Mouse (Mus musculus): ENCODE data around the gene Mboat1. TPM values are rescaled to one million over a fixed set of nuclear protein-coding genes. Genes with fewer than 3 reads are reported as not detected.

Mboat1 gene
- total RNA-seq, 1 experiment, result 4.6 TPM

DNA sequence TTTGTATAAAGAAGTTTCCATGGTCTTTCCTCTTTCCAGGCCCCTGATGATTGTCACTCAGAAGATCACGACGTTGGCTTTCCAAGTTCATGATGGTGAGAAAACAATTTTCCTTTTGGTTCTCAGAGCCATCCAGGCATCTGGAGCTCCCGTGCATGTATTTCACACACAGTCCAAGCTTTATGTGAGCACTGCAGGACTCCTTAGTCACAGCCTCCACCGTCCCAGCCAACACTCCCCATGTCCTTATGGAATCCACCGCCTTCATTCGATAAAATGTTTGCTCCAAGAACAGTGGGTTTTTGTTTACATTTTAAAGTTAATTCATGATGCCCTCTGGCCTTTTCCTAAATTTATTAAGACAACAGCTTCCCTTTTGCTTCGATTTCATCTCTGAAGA, 83.3 kb downstream of the Mboat1 start:
- H3K9me3 ChIP-seq (ENCODE audit: control insufficient read depth, insufficient read depth, low read depth, low read length), result no peaks in the 10 kb centered on the region
- no peak overlapping the region for H3K4me3 ChIP-seq (ENCODE audit: insufficient read depth in 1 of 2, low read depth in 1 of 2, low read length in 2 of 2, poor library complexity in 1 of 2, severe bottlenecking in 1 of 2)
- no peak for DNase-seq (ENCODE audit: low read depth, low spot score)
- in situ Hi-C loops (cut with MboI; ENCODE audit: low sequenced_read_pairs in 2 of 2, unreplicated experiment in 2 of 2), result no loop called here
- no peaks in the 10 kb centered on the region for H3K36me3 ChIP-seq (ENCODE audit: control insufficient read depth, insufficient read depth, low read length, poor library complexity, severe bottlenecking)
- H3K27ac ChIP-seq (ENCODE audit: insufficient read depth, low read depth, low read length, poor library complexity, severe bottlenecking), result no peak overlapping the region
- H3K4me1 ChIP-seq (ENCODE audit: control insufficient read depth in 2 of 2, insufficient read depth in 2 of 2, low read length in 2 of 2, poor library complexity in 1 of 2), result no peaks in the 10 kb centered on the region
- H3K9ac ChIP-seq (ENCODE audit: insufficient read depth, low read depth, low read length, poor library complexity, severe bottlenecking), result no peak overlapping the region
- TF ChIP-seq MAFK (IDR thresholded peaks at IDR 0.05; ENCODE audit: insufficient read depth, low read depth, low read length) (no peak), ZNF384 (IDR thresholded peaks at IDR 0.05; ENCODE audit: low read depth, low read length) (no peak), ZC3H11A (IDR thresholded peaks at IDR 0.05; ENCODE audit: borderline replicate concordance, low read depth, low read length) (no peak), CHD2 (IDR thresholded peaks at IDR 0.05; ENCODE audit: low read depth, low read length) (no peak), HCFC1 (IDR thresholded peaks at IDR 0.05; ENCODE audit: borderline replicate concordance, insufficient read depth, low read length) (no peak)

DNA sequence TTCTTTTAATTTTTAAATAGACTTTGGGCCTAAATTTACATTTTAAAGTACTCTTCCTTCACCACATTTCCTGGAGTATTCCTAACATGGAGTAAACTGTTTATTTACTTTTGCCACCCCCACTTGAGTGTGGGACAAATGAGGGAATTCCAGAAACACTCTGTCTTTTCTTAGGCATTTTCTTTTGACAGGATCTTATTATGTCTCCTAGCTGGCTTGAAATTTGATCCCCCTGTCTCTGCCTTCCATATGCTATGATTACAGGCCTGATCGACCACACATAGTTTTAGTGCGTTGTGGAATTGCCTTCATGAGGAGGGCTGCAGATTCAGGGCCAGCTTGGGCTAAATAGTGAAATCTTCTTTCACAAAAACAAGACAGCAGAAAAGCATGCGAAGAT, 85.0 kb downstream of the Mboat1 start:
- Histone ChIP-seq H3K9me3 (ENCODE audit: control insufficient read depth, insufficient read depth, low read depth, low read length) (no peaks in the 10 kb centered on the region), H3K4me1 (ENCODE audit: control insufficient read depth in 2 of 2, insufficient read depth in 2 of 2, low read length in 2 of 2, poor library complexity in 1 of 2) (no peaks in the 10 kb centered on the region), H3K27ac (ENCODE audit: insufficient read depth, low read depth, low read length, poor library complexity, severe bottlenecking) (no peak overlapping the region), H3K4me3 (ENCODE audit: insufficient read depth in 1 of 2, low read depth in 1 of 2, low read length in 2 of 2, poor library complexity in 1 of 2, severe bottlenecking in 1 of 2) (no peak overlapping the region), H3K9ac (ENCODE audit: insufficient read depth, low read depth, low read length, poor library complexity, severe bottlenecking) (no peak overlapping the region), H3K36me3 (ENCODE audit: control insufficient read depth, insufficient read depth, low read length, poor library complexity, severe bottlenecking) (no peaks in the 10 kb centered on the region)
- in situ Hi-C loops (cut with MboI; ENCODE audit: low sequenced_read_pairs in 2 of 2, unreplicated experiment in 2 of 2), result no loop called here
- TF ChIP-seq ZC3H11A (IDR thresholded peaks at IDR 0.05; ENCODE audit: borderline replicate concordance, low read depth, low read length), result no peak
- TF ChIP-seq MAFK (IDR thresholded peaks at IDR 0.05; ENCODE audit: insufficient read depth, low read depth, low read length), result no peak
- no peak for TF ChIP-seq CHD2 (IDR thresholded peaks at IDR 0.05; ENCODE audit: low read depth, low read length)
- no peak for TF ChIP-seq ZNF384 (IDR thresholded peaks at IDR 0.05; ENCODE audit: low read depth, low read length)
- no peak for TF ChIP-seq HCFC1 (IDR thresholded peaks at IDR 0.05; ENCODE audit: borderline replicate concordance, insufficient read depth, low read length)
- DNase-seq (ENCODE audit: low read depth, low spot score), result no peak

DNA sequence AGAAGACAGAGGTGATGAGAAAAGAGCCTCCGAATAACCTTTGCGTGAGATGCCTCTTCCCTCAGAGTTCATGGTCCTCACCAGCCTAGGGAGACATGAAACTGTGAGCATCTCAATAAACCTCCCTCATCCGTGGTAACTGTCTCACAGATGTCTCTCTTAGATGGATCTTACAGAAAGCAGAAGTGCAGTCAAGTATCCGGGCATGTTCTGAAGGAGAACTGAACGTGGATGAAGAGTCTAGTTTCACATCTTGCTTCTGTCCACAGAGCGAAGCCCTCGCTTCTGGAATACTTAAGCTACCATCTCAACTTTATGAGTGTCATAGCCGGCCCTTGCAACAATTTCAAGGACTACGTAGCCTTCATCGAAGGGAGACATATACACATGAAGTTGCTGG, 87.8 kb downstream of the Mboat1 start:
- H3K4me3 ChIP-seq (ENCODE audit: insufficient read depth in 1 of 2, low read depth in 1 of 2, low read length in 2 of 2, poor library complexity in 1 of 2, severe bottlenecking in 1 of 2), result no peak overlapping the region
- in situ Hi-C loops (cut with MboI; ENCODE audit: low sequenced_read_pairs in 2 of 2, unreplicated experiment in 2 of 2), result no loop called here
- TF ChIP-seq HCFC1 (IDR thresholded peaks at IDR 0.05; ENCODE audit: borderline replicate concordance, insufficient read depth, low read length), result no peak
- no peak for TF ChIP-seq CHD2 (IDR thresholded peaks at IDR 0.05; ENCODE audit: low read depth, low read length)
- no peak for TF ChIP-seq MAFK (IDR thresholded peaks at IDR 0.05; ENCODE audit: insufficient read depth, low read depth, low read length)
- no peak for TF ChIP-seq ZNF384 (IDR thresholded peaks at IDR 0.05; ENCODE audit: low read depth, low read length)
- no peak for TF ChIP-seq ZC3H11A (IDR thresholded peaks at IDR 0.05; ENCODE audit: borderline replicate concordance, low read depth, low read length)

DNA sequence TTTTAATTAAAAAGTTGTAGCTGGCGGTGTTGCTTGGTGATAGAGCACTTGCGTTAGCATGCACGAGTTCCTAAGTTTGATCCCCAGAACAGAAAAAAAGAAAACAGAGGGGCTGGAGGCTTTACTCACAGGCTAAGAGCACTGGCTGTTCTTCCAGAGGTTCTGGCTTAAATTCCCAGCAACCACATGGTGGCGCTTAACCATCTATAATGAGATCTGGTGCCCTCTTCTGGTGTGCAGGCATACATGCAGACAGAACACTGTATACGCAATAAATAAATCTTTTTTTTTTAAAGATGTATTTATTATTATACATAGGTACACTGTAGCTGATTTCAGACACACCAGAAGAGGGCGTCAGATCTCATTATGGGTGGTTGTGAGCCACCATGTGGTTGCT, 88.4 kb downstream of the Mboat1 start:
- in situ Hi-C loops (cut with MboI; ENCODE audit: low sequenced_read_pairs in 2 of 2, unreplicated experiment in 2 of 2), result no loop called here
- DNase-seq (ENCODE audit: low read depth, low spot score), result no peak
- H3K9ac ChIP-seq (ENCODE audit: insufficient read depth, low read depth, low read length, poor library complexity, severe bottlenecking), result no peak overlapping the region
- no peaks in the 10 kb centered on the region for H3K4me1 ChIP-seq (ENCODE audit: control insufficient read depth in 2 of 2, insufficient read depth in 2 of 2, low read length in 2 of 2, poor library complexity in 1 of 2)
- H3K9me3 ChIP-seq (ENCODE audit: control insufficient read depth, insufficient read depth, low read depth, low read length), result no peaks in the 10 kb centered on the region
- H3K27ac ChIP-seq (ENCODE audit: insufficient read depth, low read depth, low read length, poor library complexity, severe bottlenecking), result no peak overlapping the region
- TF ChIP-seq CHD2 (IDR thresholded peaks at IDR 0.05; ENCODE audit: low read depth, low read length) (no peak), ZC3H11A (IDR thresholded peaks at IDR 0.05; ENCODE audit: borderline replicate concordance, low read depth, low read length) (no peak), MAFK (IDR thresholded peaks at IDR 0.05; ENCODE audit: insufficient read depth, low read depth, low read length) (no peak), ZNF384 (IDR thresholded peaks at IDR 0.05; ENCODE audit: low read depth, low read length) (no peak), HCFC1 (IDR thresholded peaks at IDR 0.05; ENCODE audit: borderline replicate concordance, insufficient read depth, low read length) (no peak)
- H3K36me3 ChIP-seq (ENCODE audit: control insufficient read depth, insufficient read depth, low read length, poor library complexity, severe bottlenecking), result no peaks in the 10 kb centered on the region
- no peak overlapping the region for H3K4me3 ChIP-seq (ENCODE audit: insufficient read depth in 1 of 2, low read depth in 1 of 2, low read length in 2 of 2, poor library complexity in 1 of 2, severe bottlenecking in 1 of 2)

More for the DNA sequence above, 87.8 kb downstream of the Mboat1 start:
- Histone ChIP-seq H3K27ac (ENCODE audit: insufficient read depth, low read depth, low read length, poor library complexity, severe bottlenecking) (no peak overlapping the region), H3K9ac (ENCODE audit: insufficient read depth, low read depth, low read length, poor library complexity, severe bottlenecking) (no peak overlapping the region), H3K9me3 (ENCODE audit: control insufficient read depth, insufficient read depth, low read depth, low read length) (no peaks in the 10 kb centered on the region), H3K36me3 (ENCODE audit: control insufficient read depth, insufficient read depth, low read length, poor library complexity, severe bottlenecking) (no peaks in the 10 kb centered on the region), H3K4me1 (ENCODE audit: control insufficient read depth in 2 of 2, insufficient read depth in 2 of 2, low read length in 2 of 2, poor library complexity in 1 of 2) (no peaks in the 10 kb centered on the region)
- DNase-seq (ENCODE audit: low read depth, low spot score), result no peak

DNA sequence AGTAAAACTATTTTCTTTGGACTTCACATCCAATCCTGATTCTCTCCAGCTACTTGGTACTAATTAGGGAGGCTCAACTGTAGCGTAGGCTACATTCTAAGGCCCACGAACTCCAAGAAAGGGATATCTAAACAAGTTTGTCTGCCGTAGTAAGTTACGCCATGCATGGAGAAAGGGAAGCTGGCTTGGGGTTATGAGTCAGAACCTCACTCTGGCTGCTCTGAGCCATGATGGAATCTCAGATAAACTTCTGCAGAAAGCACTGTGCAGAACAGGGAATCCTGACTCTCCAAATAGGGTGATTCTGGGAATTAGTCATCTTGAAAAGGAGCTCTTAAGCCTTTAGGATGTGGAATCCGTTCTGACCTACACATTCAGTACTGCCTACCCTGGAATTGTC, 92.5 kb downstream of the Mboat1 start:
- in situ Hi-C loops (cut with MboI; ENCODE audit: low sequenced_read_pairs in 2 of 2, unreplicated experiment in 2 of 2), result no loop called here
- Histone ChIP-seq H3K4me3 (ENCODE audit: insufficient read depth in 1 of 2, low read depth in 1 of 2, low read length in 2 of 2, poor library complexity in 1 of 2, severe bottlenecking in 1 of 2) (no peak overlapping the region), H3K9me3 (ENCODE audit: control insufficient read depth, insufficient read depth, low read depth, low read length) (no peaks in the 10 kb centered on the region), H3K27ac (ENCODE audit: insufficient read depth, low read depth, low read length, poor library complexity, severe bottlenecking) (no peak overlapping the region), H3K4me1 (ENCODE audit: control insufficient read depth in 2 of 2, insufficient read depth in 2 of 2, low read length in 2 of 2, poor library complexity in 1 of 2) (no peaks in the 10 kb centered on the region), H3K36me3 (ENCODE audit: control insufficient read depth, insufficient read depth, low read length, poor library complexity, severe bottlenecking) (no peaks in the 10 kb centered on the region), H3K9ac (ENCODE audit: insufficient read depth, low read depth, low read length, poor library complexity, severe bottlenecking) (no peak overlapping the region)
- DNase-seq (ENCODE audit: low read depth, low spot score), result no peak
- TF ChIP-seq CHD2 (IDR thresholded peaks at IDR 0.05; ENCODE audit: low read depth, low read length) (no peak), HCFC1 (IDR thresholded peaks at IDR 0.05; ENCODE audit: borderline replicate concordance, insufficient read depth, low read length) (no peak), MAFK (IDR thresholded peaks at IDR 0.05; ENCODE audit: insufficient read depth, low read depth, low read length) (no peak), ZNF384 (IDR thresholded peaks at IDR 0.05; ENCODE audit: low read depth, low read length) (no peak), ZC3H11A (IDR thresholded peaks at IDR 0.05; ENCODE audit: borderline replicate concordance, low read depth, low read length) (no peak)

Data from ES-E14 (cell line).